Mouse (Mus musculus) ES-Bruce4 (cell line): ENCODE measurements around the gene Pex14. TPM values are rescaled to one million over a fixed set of nuclear protein-coding genes. Genes with fewer than 3 reads are reported as not detected.

Experiments used
- H3K27ac ChIP-seq: 2 replicates; pipeline ENCODE4 v1.5.1; 2012; ENCODE audit warnings: low read length, inconsistent platforms; ENCODE audit not compliant: insufficient read depth
- H3K27me3 ChIP-seq: 2 replicates; pipeline ENCODE4 v1.6.1; 2012; ENCODE audit warnings: mild to moderate bottlenecking, low read length, inconsistent platforms; ENCODE audit not compliant: control insufficient read depth, poor library complexity, insufficient read depth, severe bottlenecking
- H3K36me3 ChIP-seq: 2 replicates; pipeline ENCODE4 v1.6.1; 2012; ENCODE audit warnings: inconsistent platforms, mild to moderate bottlenecking, low read length, moderate library complexity; ENCODE audit not compliant: control insufficient read depth, poor library complexity, insufficient read depth, severe bottlenecking
- H3K4me1 ChIP-seq: one replicate; pipeline ENCODE4 v1.8.1; 2011; ENCODE audit warnings: low read length; ENCODE audit not compliant: control insufficient read depth, insufficient read depth
- H3K4me3 ChIP-seq: 2 replicates; pipeline ENCODE4 v1.5.1; 2011; ENCODE audit warnings: low read depth, mild to moderate bottlenecking, low read length
- H3K9ac ChIP-seq: 2 replicates; pipeline ENCODE4 v1.6.1; 2012; ENCODE audit warnings: low read depth, mild to moderate bottlenecking, inconsistent platforms; ENCODE audit not compliant: poor library complexity, severe bottlenecking
- H3K9me3 ChIP-seq: replicated peaks from 2 replicates; pipeline ENCODE4 v1.6.1; 2012; ENCODE audit warnings: mild to moderate bottlenecking, low read length, inconsistent platforms; ENCODE audit not compliant: control insufficient read depth, poor library complexity, insufficient read depth, severe bottlenecking
- CTCF ChIP-seq: IDR thresholded peaks from one replicate; pipeline ENCODE4 v1.8.1; 2011; ENCODE audit warnings: low read depth, low read length
- EP300 ChIP-seq: IDR thresholded peaks from 2 replicates; pipeline ENCODE4 v1.6.1; 2011; ENCODE audit warnings: low read depth, low read length; ENCODE audit not compliant: insufficient read depth
- POLR2A ChIP-seq: IDR thresholded peaks from one replicate; pipeline ENCODE4 v1.8.1; 2011; ENCODE audit warnings: low read length; ENCODE audit not compliant: insufficient read depth
- polyA plus RNA-seq: library from polyadenylated mRNA; stranded (reverse); fragments of >200 nt; gene quantifications from 2 replicates; pipeline ENCODE4 v1.2.4, GENCODE M21; 2011; ENCODE audit warnings: low read depth; ENCODE audit not compliant: missing spikeins, insufficient read depth, insufficient read length

Gene Pex14
- polyA plus RNA-seq, 1 experiment: 31.2 TPM

- H3K9me3 ChIP-seq: no peaks in the 10 kb centered on the region
- no peak overlapping the region for H3K4me3 ChIP-seq
- H3K27ac ChIP-seq: no peak overlapping the region
- TF ChIP-seq EP300 (no peak), CTCF (no peak), POLR2A (no peak)
- H3K36me3 ChIP-seq: 0 out of 2 replicates have a peak, but pooled peaks cover 3% of the 10 kb centered on the region
- H3K27me3 ChIP-seq: no peaks in the 10 kb centered on the region
- H3K4me1 ChIP-seq: peaks cover 1% of the 10 kb centered on the region
- H3K9ac ChIP-seq: no peak overlapping the region
Measured at GRCm38 (mm10) chr4:148984701-148985540, 114.8 kb downstream of the Pex14 start.

- H3K9ac ChIP-seq: no peak overlapping the region
- 0 out of 2 replicates have a peak, but pooled peaks cover 3% of the 10 kb centered on the region for H3K36me3 ChIP-seq
- TF ChIP-seq CTCF: no peak
- TF ChIP-seq EP300: no peak
- H3K27me3 ChIP-seq: no peaks in the 10 kb centered on the region
- H3K9me3 ChIP-seq: no peaks in the 10 kb centered on the region
- no peak overlapping the region for H3K27ac ChIP-seq
- peaks cover 8% of the 10 kb centered on the region for H3K4me1 ChIP-seq
- H3K4me3 ChIP-seq: no peak overlapping the region
Measured at GRCm38 (mm10) chr4:148982274-148982673, 117.4 kb downstream of the Pex14 start.

GRCm38 (mm10) chr4:148979837-148980236, 119.8 kb downstream of the Pex14 start:
- Histone ChIP-seq H3K4me3 (no peak overlapping the region), H3K4me1 (peaks cover 8% of the 10 kb centered on the region), H3K27me3 (no peaks in the 10 kb centered on the region), H3K9ac (no peak overlapping the region), H3K27ac (no peak overlapping the region), H3K9me3 (no peaks in the 10 kb centered on the region), H3K36me3 (0 out of 2 replicates have a peak, but pooled peaks cover 3% of the 10 kb centered on the region)
- TF ChIP-seq EP300 (no peak), CTCF (no peak), POLR2A (no peak)

GRCm38 (mm10) chr4:148978926-148979325, 120.8 kb downstream of the Pex14 start:
- no peaks in the 10 kb centered on the region for H3K27me3 ChIP-seq
- H3K27ac ChIP-seq: 0 out of 2 replicates have a peak overlapping the region, but pooled peaks have one; percentile 8
- TF ChIP-seq EP300 (no peak), POLR2A (no peak)
- H3K36me3 ChIP-seq: 0 out of 2 replicates have a peak, but pooled peaks cover 3% of the 10 kb centered on the region
- H3K4me3 ChIP-seq: no peak overlapping the region
- H3K9me3 ChIP-seq: no peaks in the 10 kb centered on the region
- H3K4me1 ChIP-seq: peaks cover 8% of the 10 kb centered on the region
- H3K9ac ChIP-seq: no peak overlapping the region

- H3K27ac ChIP-seq: no peak overlapping the region
- peaks cover 8% of the 10 kb centered on the region for H3K4me1 ChIP-seq
Measured at GRCm38 (mm10) chr4:148978221-148978855, 121.3 kb downstream of the Pex14 start.

GRCm38 (mm10) chr4:148974833-148975232, 124.8 kb downstream of the Pex14 start:
- no peaks in the 10 kb centered on the region for H3K36me3 ChIP-seq
- H3K9me3 ChIP-seq: no peaks in the 10 kb centered on the region
- H3K9ac ChIP-seq: no peak overlapping the region
- no peak overlapping the region for H3K4me3 ChIP-seq
- no peak for TF ChIP-seq CTCF
- TF ChIP-seq POLR2A: no peak
- TF ChIP-seq EP300: no peak
- peaks cover 6% of the 10 kb centered on the region for H3K4me1 ChIP-seq
- H3K27me3 ChIP-seq: no peaks in the 10 kb centered on the region
- no peak overlapping the region for H3K27ac ChIP-seq

More at GRCm38 (mm10) chr4:148978221-148978855, 121.3 kb downstream of the Pex14 start:
- H3K36me3 ChIP-seq: no peaks in the 10 kb centered on the region
- H3K4me3 ChIP-seq: no peak overlapping the region
- no peaks in the 10 kb centered on the region for H3K9me3 ChIP-seq
- H3K9ac ChIP-seq: no peak overlapping the region
- TF ChIP-seq POLR2A: no peak
- H3K27me3 ChIP-seq: no peaks in the 10 kb centered on the region
